Mouse (Mus musculus) megakaryocyte, embryonic 14.5 days (primary cell): ENCODE measurements around the gene Dusp16.

ENCODE experiments used
- FLI1 ChIP-seq: IDR thresholded peaks from 2 replicates; pipeline ENCODE4 v1.6.1; 2012; ENCODE audit warnings: low read length, inconsistent platforms, mixed read lengths
- GATA1 ChIP-seq: IDR thresholded peaks from 3 replicates; pipeline ENCODE4 v1.6.1; 2012; ENCODE audit warnings: mixed read lengths, low read length, inconsistent platforms, borderline replicate concordance

GRCm38 (mm10) chr6:134806130-134806529, 13.7 kb upstream of the Dusp16 start:
- no peak for TF ChIP-seq GATA1
- TF ChIP-seq FLI1 = no peak
